Mouse (Mus musculus) right cerebral cortex, postnatal 4 days (tissue): ENCODE data around the gene Gpr50.
A peak's percentile ranks its signal among the peaks of the same experiment; 100 is the strongest.

Experiments used
- DNase-seq: peaks from one replicate; pipeline ENCODE4 v3.0.0-alpha.2; 2022

The Gpr50 gene

DNA sequence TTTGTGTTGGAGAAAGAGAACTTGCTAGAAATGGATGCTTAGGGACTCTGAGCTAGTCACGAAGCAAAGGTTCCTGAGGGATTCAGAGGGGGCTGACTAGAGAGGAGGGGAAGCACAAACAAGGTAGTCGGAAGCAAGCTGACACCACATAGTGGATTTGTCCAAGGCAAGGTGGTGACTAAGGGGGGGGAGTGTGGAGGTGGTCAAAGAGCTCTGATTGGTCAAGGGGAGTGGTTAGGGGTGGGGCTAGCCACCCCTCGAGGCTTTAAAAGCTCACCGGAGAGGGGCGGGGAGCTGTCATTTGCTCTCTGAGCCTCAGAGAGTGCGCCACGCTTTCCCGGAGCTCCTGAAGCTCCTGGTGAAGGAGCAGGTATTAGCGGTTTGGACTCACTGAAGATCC is at the start of gene Gpr50:
Gene Gpr50, plus strand, starts transcription at position 294 of the 400 bp plus-strand sequence.
- no peak for DNase-seq

DNA sequence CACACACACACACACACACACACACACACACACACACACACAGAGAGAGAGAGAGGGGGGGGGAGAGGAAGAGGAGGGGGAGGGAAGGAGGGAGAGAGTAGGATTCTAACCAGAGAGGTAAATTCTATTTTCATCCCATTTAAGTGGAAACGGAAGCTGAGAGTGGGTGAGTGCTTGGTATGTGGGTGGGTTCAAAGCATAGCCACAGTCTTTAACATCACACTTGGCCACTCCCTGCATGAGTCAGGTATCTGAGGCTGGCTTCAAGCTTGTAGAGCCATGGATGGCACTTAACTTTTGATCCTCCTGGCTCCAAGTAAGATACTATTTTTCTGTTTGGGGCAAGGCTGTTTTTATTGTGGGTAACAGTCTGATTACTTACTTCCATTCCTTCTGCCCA is 41.2 kb upstream of the Gpr50 start:
- no peak for DNase-seq

DNA sequence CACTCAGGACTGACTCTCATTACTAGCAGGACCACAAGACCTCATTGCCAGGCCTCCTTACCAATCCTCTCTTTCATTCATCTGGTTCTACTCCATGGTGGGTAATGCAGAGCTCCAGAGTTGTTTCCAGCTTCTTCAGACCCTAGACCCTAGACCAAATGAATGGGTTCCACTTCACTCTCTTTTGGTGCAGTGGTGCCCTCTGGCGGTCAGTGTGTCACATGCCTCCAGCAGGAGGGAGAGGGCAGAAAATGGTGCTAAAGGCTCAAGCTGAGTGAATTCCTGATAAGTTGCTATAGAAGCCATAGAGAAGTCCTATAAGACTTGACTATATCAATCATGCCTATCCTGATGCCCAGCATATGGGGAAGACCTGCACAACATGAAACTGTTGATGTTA is 39.6 kb upstream of the Gpr50 start:
- DNase-seq: peak; percentile 19

DNA sequence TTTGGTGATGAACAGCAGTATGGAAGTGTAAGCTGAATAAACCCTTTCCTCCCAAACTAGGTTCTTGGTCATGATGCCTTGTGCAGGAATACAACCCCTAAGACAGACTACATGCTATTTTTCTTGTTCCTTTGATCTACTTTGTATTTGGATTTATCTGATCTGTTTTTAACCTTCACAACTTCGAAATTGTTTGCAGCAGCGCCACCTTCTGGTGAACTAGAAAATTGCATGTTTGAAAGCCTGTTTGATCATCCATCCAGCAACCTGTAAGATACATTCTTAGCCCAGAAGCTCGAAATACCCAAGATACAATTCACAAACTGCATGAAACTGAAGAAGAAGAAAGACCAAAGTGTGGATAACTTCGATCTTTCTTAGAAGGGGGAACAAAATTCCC is 35.2 kb upstream of the Gpr50 start:
- peak; percentile 70 for DNase-seq

DNA sequence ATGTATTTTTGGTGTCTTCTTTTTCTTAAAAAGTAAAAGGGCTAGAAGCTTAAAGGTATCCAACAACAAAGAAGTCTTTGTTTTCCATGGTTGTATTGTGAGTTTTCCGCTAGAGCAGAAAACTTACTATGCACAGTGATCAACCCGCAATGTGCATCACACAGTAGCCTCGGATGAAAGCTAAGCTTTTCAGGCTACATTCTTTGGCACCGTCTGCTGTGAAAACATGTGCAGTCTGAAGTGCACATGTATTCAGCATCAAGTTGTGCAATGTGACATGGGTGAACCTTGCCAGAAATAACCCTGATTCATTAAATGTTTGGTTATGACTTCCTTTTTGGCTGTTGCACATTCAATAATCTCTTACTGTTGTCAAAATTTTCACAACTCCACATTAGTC is 32.8 kb upstream of the Gpr50 start:
- DNase-seq: no peak

DNA sequence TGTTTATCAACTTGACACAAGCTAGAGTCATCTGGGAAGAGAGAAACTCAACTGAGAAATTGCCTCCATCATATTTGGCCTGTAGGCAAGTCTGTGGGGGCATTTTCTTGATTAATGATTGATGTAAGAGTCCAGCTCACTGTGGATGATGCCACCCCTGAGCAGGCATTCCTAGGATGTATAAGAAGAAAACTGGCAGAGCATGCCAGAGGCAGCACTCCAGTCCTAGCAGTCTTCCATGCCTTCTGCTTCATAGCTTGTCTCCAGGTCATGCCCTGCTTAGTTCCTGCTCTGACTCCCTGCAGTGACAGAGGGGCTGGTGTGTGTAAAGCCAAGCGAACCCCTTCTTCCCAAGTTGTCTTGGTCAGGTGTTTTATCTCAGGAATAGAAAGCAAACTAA is 32.3 kb upstream of the Gpr50 start:
- DNase-seq: no peak

DNA sequence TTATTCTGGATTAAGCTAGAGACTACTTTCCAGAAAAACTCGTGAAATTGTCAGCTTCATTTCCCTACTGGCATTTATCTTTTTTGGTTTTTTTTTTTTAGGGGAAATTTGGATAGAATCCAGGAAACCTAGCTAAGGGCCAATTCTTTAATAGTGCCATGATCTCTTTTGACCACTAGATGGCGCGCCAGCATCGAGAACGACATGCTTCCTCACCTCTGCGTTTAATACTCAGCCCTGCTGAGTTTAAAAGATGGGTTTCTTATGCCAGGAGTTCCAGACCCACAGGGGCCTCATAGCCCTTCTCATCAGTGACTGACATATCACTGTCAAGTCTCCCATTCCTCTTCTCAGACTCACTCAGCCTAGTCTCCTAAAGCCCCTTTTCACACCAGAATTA is 15.5 kb upstream of the Gpr50 start:
- peak; percentile 62 for DNase-seq

DNA sequence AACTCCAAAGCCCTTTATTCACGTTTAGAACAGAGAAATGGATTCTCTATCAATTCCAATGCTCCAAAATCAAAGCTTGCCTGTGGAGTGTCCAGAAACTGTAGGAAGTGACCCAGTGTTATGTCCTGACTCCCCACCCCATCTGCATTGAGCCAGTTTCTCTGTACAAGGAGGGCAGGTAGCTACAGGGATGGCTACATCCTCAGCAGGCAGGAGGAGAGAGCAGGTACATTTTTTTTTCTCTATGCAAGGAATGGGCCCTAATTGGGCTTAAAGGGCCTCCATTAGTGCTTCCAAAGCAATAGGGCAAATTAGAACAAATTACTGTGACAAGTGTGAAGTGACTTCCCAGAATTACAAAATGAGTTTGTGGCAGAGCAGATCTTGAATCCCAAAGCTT is 15.0 kb upstream of the Gpr50 start:
- DNase-seq: no peak

DNA sequence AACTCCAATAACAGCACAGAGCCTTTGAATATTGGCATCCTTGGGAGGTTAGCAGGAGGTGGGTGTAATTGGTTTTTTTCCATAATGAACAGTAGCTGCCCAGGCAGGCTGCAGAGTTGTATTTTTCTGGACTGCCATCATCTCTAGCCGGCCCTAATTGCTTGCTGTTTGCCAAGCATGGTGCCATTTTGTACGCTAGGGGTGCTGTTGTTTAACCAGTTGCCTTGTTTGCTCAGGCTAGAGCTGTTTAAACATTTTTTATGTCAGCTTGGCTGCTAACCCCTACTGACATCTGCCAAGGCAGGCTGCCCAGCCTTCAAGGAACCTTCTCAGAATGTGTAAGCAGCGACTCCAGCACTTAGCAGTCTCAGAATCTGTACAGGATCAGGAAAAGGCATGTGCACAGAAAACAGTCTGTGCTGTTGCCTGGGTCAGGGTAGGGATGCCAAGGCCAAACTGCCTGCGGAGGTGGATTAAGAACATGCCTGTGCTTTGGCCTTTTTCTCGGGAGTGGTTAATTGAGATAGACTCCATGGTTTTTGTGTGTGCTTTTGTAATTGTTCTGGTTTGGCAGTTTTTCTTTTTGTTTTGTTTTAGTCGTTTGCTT is 14.5 kb upstream of the Gpr50 start:
- DNase-seq: peak; percentile 47

DNA sequence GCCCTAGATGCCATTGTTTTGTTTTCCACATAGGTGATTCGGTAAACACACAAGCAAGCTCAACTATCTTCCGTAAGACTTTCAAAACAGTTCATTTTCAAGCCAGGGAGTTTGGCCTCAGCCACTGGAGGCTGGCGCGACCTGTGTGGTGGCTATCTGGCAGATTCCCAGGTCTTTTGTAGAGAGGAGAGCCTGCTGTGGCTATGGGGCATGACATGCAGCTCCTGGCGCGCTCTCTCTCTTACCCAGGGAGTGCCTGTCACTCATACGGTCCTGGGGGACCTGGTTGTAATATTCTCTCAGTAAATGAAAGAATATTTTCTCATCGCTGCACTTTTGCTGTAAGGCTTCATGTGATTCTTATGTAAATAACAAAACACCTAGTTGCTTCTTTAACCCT is 13.5 kb upstream of the Gpr50 start:
- DNase-seq: no peak

DNA sequence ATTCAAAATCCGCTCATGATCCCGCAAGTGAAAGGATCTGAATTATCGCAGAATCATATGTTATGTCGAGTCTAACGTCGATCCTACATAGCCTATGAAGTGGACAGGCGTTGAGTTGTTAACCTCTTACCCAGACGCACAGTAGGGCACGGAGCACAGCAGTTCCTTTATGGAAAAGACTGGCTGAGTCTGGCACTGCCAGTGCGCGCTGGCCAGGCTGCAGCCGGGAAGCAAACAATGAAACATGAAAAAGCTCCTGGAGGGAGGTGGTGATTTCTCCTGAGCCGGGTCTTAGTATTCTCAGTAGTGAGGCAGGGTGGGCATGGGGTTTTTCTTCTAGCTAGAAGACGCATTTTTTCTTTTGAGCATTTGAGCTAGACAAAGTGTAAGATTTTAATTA is 1.7 kb upstream of the Gpr50 start:
- no peak for DNase-seq

DNA sequence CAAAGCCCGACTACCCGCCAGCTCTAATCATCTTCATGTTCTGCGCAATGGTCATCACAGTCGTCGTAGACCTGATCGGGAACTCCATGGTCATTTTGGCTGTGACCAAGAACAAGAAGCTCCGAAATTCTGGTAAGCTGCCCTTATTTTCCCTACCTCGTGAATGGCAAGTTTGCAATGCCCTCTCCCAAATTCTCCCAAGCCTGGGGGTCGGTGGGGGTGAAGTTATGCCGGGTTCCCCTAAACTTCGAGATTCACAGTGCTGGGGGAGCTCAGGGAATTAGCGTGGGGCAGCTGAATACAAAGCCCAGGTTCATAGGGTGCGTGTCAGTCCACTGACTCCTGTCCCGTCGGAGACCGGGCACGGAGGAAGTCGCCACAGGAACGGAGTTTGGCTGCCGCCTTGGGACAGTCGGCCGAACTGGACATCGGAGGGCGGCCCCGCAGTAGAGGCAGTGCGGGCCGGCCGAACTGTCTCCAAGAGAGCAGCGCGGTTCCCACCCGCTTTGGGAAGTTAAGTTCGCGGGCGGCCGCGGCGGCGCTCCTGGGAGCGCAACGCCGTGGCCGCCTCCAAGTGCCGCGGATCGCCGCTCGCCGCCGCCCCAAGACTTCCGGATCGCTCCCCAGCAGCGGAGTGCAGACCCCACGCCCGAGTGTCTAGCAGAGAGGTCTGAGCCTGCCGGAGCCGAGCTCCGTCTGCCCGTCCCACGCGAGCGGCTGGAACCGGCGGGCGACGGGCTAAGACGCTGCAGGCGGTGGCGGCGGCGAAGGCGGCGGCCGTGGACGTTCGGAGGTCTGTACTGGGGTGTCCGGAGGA is 612 bp downstream of the Gpr50 start:
- no peak for DNase-seq

DNA sequence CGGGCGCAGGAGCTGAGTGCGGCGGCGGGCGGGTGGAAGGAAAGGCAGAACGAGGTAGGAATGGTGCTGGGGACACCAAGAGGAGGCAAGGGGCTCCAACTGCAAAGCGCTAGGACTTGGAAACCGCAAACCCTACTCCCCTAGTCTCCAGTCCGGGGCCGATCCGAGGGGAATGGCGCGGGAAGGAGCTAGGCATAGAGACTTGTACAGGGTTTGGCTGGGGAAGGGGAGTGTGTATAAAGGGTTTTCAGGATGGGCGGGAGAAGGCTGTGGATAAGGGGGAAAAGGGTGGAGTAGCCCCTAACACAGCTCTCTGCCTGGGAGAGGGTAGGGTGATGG is 1.2 kb downstream of the Gpr50 start:
- no peak for DNase-seq

DNA sequence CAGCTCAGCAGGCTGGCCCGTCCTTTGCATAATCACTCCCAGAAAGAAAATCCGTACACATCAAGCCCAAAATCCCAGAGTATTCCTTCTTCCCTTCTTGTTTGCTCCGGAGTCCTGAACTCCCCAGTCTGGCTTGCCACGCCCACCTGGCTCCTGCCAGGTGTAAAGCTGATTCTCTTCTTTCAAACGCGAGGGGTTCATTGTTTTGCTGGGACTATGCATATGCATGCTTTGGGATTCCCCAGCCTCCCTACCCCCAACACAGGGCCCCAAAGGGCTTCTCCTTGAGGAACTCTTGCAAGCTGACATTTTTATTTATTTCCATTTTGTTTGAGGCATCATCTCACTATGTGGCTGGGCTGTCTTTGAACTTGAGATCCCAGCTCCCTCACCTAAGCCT is 6.8 kb downstream of the Gpr50 start:
- DNase-seq: no peak

DNA sequence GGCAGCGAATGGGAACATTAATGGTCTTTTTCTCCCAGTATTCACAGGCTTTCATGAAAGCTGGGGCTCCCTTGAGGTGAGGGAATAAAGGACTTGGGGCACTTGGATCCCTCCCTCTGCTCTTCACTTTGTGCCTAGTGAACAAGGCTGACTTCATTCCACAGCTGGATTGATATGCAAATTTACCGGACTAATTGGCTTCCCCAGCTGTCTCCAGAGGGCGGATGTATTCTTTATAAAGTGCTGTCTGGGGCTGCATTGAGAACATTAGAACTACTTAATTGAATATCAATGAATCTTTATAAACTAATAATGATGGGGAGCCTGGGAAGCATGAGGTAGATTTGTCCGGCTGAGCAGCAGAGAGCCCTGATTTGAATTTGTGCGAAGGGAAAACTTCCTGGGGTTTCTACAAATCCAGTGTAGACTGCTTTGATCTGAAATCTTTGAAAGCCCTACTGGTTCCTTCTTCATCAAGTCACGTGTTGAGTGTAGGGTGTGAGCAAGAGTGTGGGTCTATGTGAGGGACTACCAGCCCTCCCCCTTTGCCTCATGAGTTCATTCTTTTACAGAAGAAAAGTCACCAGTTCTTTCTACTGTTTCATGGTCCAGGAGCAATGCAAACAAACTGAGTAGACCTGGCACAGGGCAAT is 37.5 kb downstream of the Gpr50 start:
- no peak for DNase-seq
